Comparison of ENCODE assay signal across 10 mouse cellular contexts in genomic region chr13:23913791-23914306, GRCm38 (mm10). TPM values are rescaled to one million over a fixed set of nuclear protein-coding genes. Genes with fewer than 3 reads are reported as not detected.
DNase-seq lines count a peak whose midpoint lies in the region; ATAC-seq and TF ChIP-seq lines count a peak whose summit lies in the region.
"Had no signal": no experiment of that assay in that cellular context is flagged by ENCODE, and none has a peak within 500 bp of the region (broad histone marks: within the 10 kb centered on the region; RNA-seq: fewer than 3 reads in every experiment).

No protein-coding gene starts in this region.

- ATAC-seq in hindbrain, postnatal 0 days: 0 out of 2 replicates have a peak, but pooled peaks have one; percentile 10
- no peak for ATAC-seq in hindbrain, embryonic 16.5 days
- ATAC-seq in heart, embryonic 12.5 days (ENCODE audit: insufficient number of reproducible peaks, low FRiP score): peak; percentile 89
- no peak for ATAC-seq in hindbrain, embryonic 12.5 days (ENCODE audit: low FRiP score)

- no peaks in the 10 kb centered on the region for H3K27me3 ChIP-seq in hindbrain, postnatal 0 days (ENCODE audit: insufficient read depth, low read length)
- H3K27me3 ChIP-seq in hindbrain, embryonic 16.5 days (replicated peaks; ENCODE audit: control insufficient read depth, insufficient read depth, low read length): no peaks in the 10 kb centered on the region
- H3K27me3 ChIP-seq in heart, embryonic 12.5 days (replicated peaks): 0 out of 2 replicates have a peak, but pooled peaks cover 5% of the 10 kb centered on the region
- H3K27me3 ChIP-seq in splenic B cell, adult 2 months (ENCODE audit: control insufficient read depth, insufficient read depth, low read length, poor library complexity, severe bottlenecking): no peaks in the 10 kb centered on the region
- no peaks in the 10 kb centered on the region for H3K27me3 ChIP-seq in hindbrain, embryonic 12.5 days
- H3K27me3 ChIP-seq: embryonic facial prominence, embryonic 15.5 days; limb, embryonic 12.5 days had no signal

- no peaks in the 10 kb centered on the region for H3K36me3 ChIP-seq in hindbrain, postnatal 0 days (ENCODE audit: insufficient read depth, low read length)
- H3K36me3 ChIP-seq in hindbrain, embryonic 16.5 days (ENCODE audit: control insufficient read depth, insufficient read depth, low read length): no peaks in the 10 kb centered on the region
- H3K36me3 ChIP-seq in heart, embryonic 12.5 days: no peaks in the 10 kb centered on the region
- H3K36me3 ChIP-seq in splenic B cell, adult 2 months (ENCODE audit: control insufficient read depth, insufficient read depth, low read length, poor library complexity, severe bottlenecking): no peaks in the 10 kb centered on the region
- no peaks in the 10 kb centered on the region for H3K36me3 ChIP-seq in hindbrain, embryonic 12.5 days
- H3K36me3 ChIP-seq: embryonic facial prominence, embryonic 15.5 days; limb, embryonic 12.5 days had no signal

- no peak overlapping the region for H3K9ac ChIP-seq in hindbrain, postnatal 0 days (replicated peaks; ENCODE audit: low read length)
- no peak overlapping the region for H3K9ac ChIP-seq in hindbrain, embryonic 16.5 days (ENCODE audit: low read depth, low read length)
- H3K9ac ChIP-seq in heart, embryonic 12.5 days: no peak overlapping the region
- H3K9ac ChIP-seq in hindbrain, embryonic 12.5 days: no peak overlapping the region
- H3K9ac ChIP-seq: embryonic facial prominence, embryonic 15.5 days; limb, embryonic 12.5 days had no signal

- no peak overlapping the region for H3K4me3 ChIP-seq in hindbrain, postnatal 0 days (ENCODE audit: low read length)
- H3K4me3 ChIP-seq in hindbrain, embryonic 16.5 days (ENCODE audit: low read length): no peak overlapping the region
- no peak overlapping the region for H3K4me3 ChIP-seq in heart, embryonic 12.5 days
- H3K4me3 ChIP-seq in hindbrain, embryonic 12.5 days: no peak overlapping the region
- H3K4me3 ChIP-seq: embryonic facial prominence, embryonic 15.5 days; limb, embryonic 12.5 days had no signal

- no peaks in the 10 kb centered on the region for H3K9me3 ChIP-seq in hindbrain, postnatal 0 days (ENCODE audit: low read length)
- no peaks in the 10 kb centered on the region for H3K9me3 ChIP-seq in hindbrain, embryonic 16.5 days (ENCODE audit: control insufficient read depth, low read length)
- no peaks in the 10 kb centered on the region for H3K9me3 ChIP-seq in heart, embryonic 12.5 days (replicated peaks)
- H3K9me3 ChIP-seq in hindbrain, embryonic 12.5 days (replicated peaks): no peaks in the 10 kb centered on the region
- H3K9me3 ChIP-seq: embryonic facial prominence, embryonic 15.5 days; limb, embryonic 12.5 days had no signal

- no peak for TF ChIP-seq CTCF in hindbrain, postnatal 0 days (IDR thresholded peaks at IDR 0.05; ENCODE audit: low read depth)

- no peak overlapping the region for H3K27ac ChIP-seq in hindbrain, postnatal 0 days
- H3K27ac ChIP-seq in hindbrain, embryonic 16.5 days (ENCODE audit: low read depth, low read length): no peak overlapping the region
- peak overlapping the region; percentile 78 for H3K27ac ChIP-seq in heart, embryonic 12.5 days (ENCODE audit: poor library complexity, severe bottlenecking)
- no peak overlapping the region for H3K27ac ChIP-seq in hindbrain, embryonic 12.5 days
- H3K27ac ChIP-seq: embryonic facial prominence, embryonic 15.5 days; limb, embryonic 12.5 days had no signal

- no peak overlapping the region for H3K4me2 ChIP-seq in hindbrain, postnatal 0 days (ENCODE audit: low read depth, low read length)
- no peak overlapping the region for H3K4me2 ChIP-seq in hindbrain, embryonic 16.5 days (ENCODE audit: low read length)
- H3K4me2 ChIP-seq in heart, embryonic 12.5 days: peak overlapping the region; percentile 9
- no peak overlapping the region for H3K4me2 ChIP-seq in hindbrain, embryonic 12.5 days (replicated peaks)
- H3K4me2 ChIP-seq: embryonic facial prominence, embryonic 15.5 days; limb, embryonic 12.5 days had no signal

- no peaks in the 10 kb centered on the region for H3K4me1 ChIP-seq in hindbrain, postnatal 0 days (ENCODE audit: insufficient read depth, low read length)
- H3K4me1 ChIP-seq in hindbrain, embryonic 16.5 days (ENCODE audit: control insufficient read depth, insufficient read depth, low read depth, low read length): no peaks in the 10 kb centered on the region
- peaks cover 36% of the 10 kb centered on the region for H3K4me1 ChIP-seq in heart, embryonic 12.5 days (replicated peaks)
- H3K4me1 ChIP-seq in hindbrain, embryonic 12.5 days: no peaks in the 10 kb centered on the region
- H3K4me1 ChIP-seq: embryonic facial prominence, embryonic 15.5 days had no signal

- no peak for DNase-seq in hindbrain, postnatal 0 days (ENCODE audit: low spot score)
- DNase-seq in kidney, postnatal 36 days: peak; percentile 22 to 41
- DNase-seq in splenic B cell, adult 2 months (ENCODE audit: low read depth, low spot score): peak; percentile 82
- no peak for DNase-seq in left cerebral cortex, adult 11 months (ENCODE audit: low spot score)
- DNase-seq in gastrocnemius, postnatal 4 days (ENCODE audit: low spot score in 2 of 2): no peak

- 56% methylated on average over 6 of the region's 6 CpGs for WGBS in hindbrain, postnatal 0 days
- 52% methylated on average over 6 of the region's 6 CpGs for WGBS in hindbrain, embryonic 16.5 days
- WGBS in heart, embryonic 12.5 days: 9% methylated on average over 6 of the region's 6 CpGs
- 59% methylated on average over 6 of the region's 6 CpGs for WGBS in hindbrain, embryonic 12.5 days

RNA-seq across cellular contexts. Expression of gene Slc17a4, which starts 1.0 kb away (rescaled TPM):
- total RNA-seq in hindbrain, postnatal 0 days (2014; rRNA removed): not detected in 2 replicates
- not detected in 2 replicates for polyA plus RNA-seq in hindbrain, postnatal 0 days (2015; fragmentation: Nextera tagmentation; extraction: Ambion mirVana)
- polyA plus RNA-seq in hindbrain, embryonic 16.5 days (2015; fragmentation: Nextera tagmentation; extraction: Ambion mirVana): not detected in 2 replicates
- not detected in 2 replicates for polyA plus RNA-seq in heart, embryonic 12.5 days (2016; fragmentation: Nextera tagmentation; extraction: Ambion mirVana)
- 0.09 TPM in 1 of 2 replicates, not detected in the other for polyA plus RNA-seq in hindbrain, embryonic 12.5 days (2016; fragmentation: Nextera tagmentation; extraction: Ambion mirVana)
- not detected for total RNA-seq in gastrocnemius, postnatal 4 days (2021)
- polyA plus RNA-seq: embryonic facial prominence, embryonic 15.5 days; limb, embryonic 12.5 days had no signal

RNA-seq across cellular contexts. Expression of gene Hist1h2ba, which starts 20.1 kb away (rescaled TPM):
- total RNA-seq in hindbrain, postnatal 0 days (2014; rRNA removed): not detected in 2 replicates
- not detected in 2 replicates for polyA plus RNA-seq in hindbrain, postnatal 0 days (2015; fragmentation: Nextera tagmentation; extraction: Ambion mirVana)
- polyA plus RNA-seq in hindbrain, embryonic 16.5 days (2015; fragmentation: Nextera tagmentation; extraction: Ambion mirVana): not detected in 2 replicates
- polyA plus RNA-seq in heart, embryonic 12.5 days (2016; fragmentation: Nextera tagmentation; extraction: Ambion mirVana): not detected in 2 replicates
- not detected in 2 replicates for polyA plus RNA-seq in hindbrain, embryonic 12.5 days (2016; fragmentation: Nextera tagmentation; extraction: Ambion mirVana)
- not detected for total RNA-seq in gastrocnemius, postnatal 4 days (2021)
- polyA plus RNA-seq: embryonic facial prominence, embryonic 15.5 days; limb, embryonic 12.5 days had no signal

RNA-seq across cellular contexts. Expression of gene Hist1h2aa, which starts 20.4 kb away (rescaled TPM):
- not detected in 2 replicates for total RNA-seq in hindbrain, postnatal 0 days (2014; rRNA removed)
- polyA plus RNA-seq in hindbrain, postnatal 0 days (2015; fragmentation: Nextera tagmentation; extraction: Ambion mirVana): not detected in 2 replicates
- not detected in 2 replicates for polyA plus RNA-seq in hindbrain, embryonic 16.5 days (2015; fragmentation: Nextera tagmentation; extraction: Ambion mirVana)
- polyA plus RNA-seq in heart, embryonic 12.5 days (2016; fragmentation: Nextera tagmentation; extraction: Ambion mirVana): not detected in 2 replicates
- polyA plus RNA-seq in hindbrain, embryonic 12.5 days (2016; fragmentation: Nextera tagmentation; extraction: Ambion mirVana): not detected in 2 replicates
- not detected for total RNA-seq in gastrocnemius, postnatal 4 days (2021)
- polyA plus RNA-seq: embryonic facial prominence, embryonic 15.5 days; limb, embryonic 12.5 days had no signal

RNA-seq across cellular contexts. Expression of gene Slc17a1, which starts 46.3 kb away (rescaled TPM):
- not detected in 2 replicates for total RNA-seq in hindbrain, postnatal 0 days (2014; rRNA removed)
- polyA plus RNA-seq in hindbrain, postnatal 0 days (2015; fragmentation: Nextera tagmentation; extraction: Ambion mirVana): not detected in 2 replicates
- polyA plus RNA-seq in hindbrain, embryonic 16.5 days (2015; fragmentation: Nextera tagmentation; extraction: Ambion mirVana): not detected in 2 replicates
- polyA plus RNA-seq in heart, embryonic 12.5 days (2016; fragmentation: Nextera tagmentation; extraction: Ambion mirVana): not detected in 2 replicates
- polyA plus RNA-seq in hindbrain, embryonic 12.5 days (2016; fragmentation: Nextera tagmentation; extraction: Ambion mirVana): not detected in 2 replicates
- not detected for total RNA-seq in gastrocnemius, postnatal 4 days (2021)
- polyA plus RNA-seq: embryonic facial prominence, embryonic 15.5 days; limb, embryonic 12.5 days had no signal

Comparison
In these comparisons a context has a peak if more than half of its experiments do, and no peak if none do; other contexts are left out.
1. ATAC-seq: peak in hindbrain, postnatal 0 days (single experiment) and heart, embryonic 12.5 days (single experiment); none in hindbrain, embryonic 16.5 days (single experiment) and hindbrain, embryonic 12.5 days (single experiment).
2. DNase-seq: peak in kidney, postnatal 36 days (2 of 2) and splenic B cell, adult 2 months (single experiment); none in hindbrain, postnatal 0 days (single experiment), left cerebral cortex, adult 11 months (single experiment) and gastrocnemius, postnatal 4 days (0 of 2).